Mouse (Mus musculus) kidney, adult 2 months (tissue): Measurements from ENCODE around the gene Ddost. TPM values are rescaled to one million over a fixed set of nuclear protein-coding genes. Genes with fewer than 3 reads are reported as not detected.

Experiments used
- DNase-seq: peaks from one replicate; pipeline ENCODE4 v3.0.0; 2021
- H3K27ac ChIP-seq: fragments of 200-500 bp; 2 replicates; pipeline ENCODE4 v1.5.1; 2012; ENCODE audit warnings: low read depth, low read length, control low read depth, inconsistent platforms; ENCODE audit not compliant: insufficient read depth
- H3K27me3 ChIP-seq: fragments of 200-500 bp; replicated peaks from 2 replicates; pipeline ENCODE4 v1.6.1; 2012; ENCODE audit warnings: mild to moderate bottlenecking, moderate library complexity, low read length, inconsistent platforms; ENCODE audit not compliant: control insufficient read depth, insufficient read depth
- H3K36me3 ChIP-seq: fragments of 200-500 bp; 2 replicates; pipeline ENCODE4 v1.6.1; 2012; ENCODE audit warnings: mild to moderate bottlenecking, moderate library complexity, low read length, inconsistent platforms; ENCODE audit not compliant: control insufficient read depth, insufficient read depth
- H3K4me1 ChIP-seq: fragments of 200-500 bp; 2 replicates; pipeline ENCODE4 v1.6.1; 2011; ENCODE audit warnings: low read length; ENCODE audit not compliant: control insufficient read depth, insufficient read depth
- H3K4me3 ChIP-seq: fragments of 200-500 bp; 2 replicates; pipeline ENCODE4 v1.5.1; 2011; ENCODE audit warnings: mild to moderate bottlenecking, low read depth, low read length, control low read depth; ENCODE audit not compliant: insufficient read depth
- CTCF ChIP-seq: fragments of 200-500 bp; conservative IDR thresholded peaks from 2 replicates; pipeline ENCODE4 v1.5.1; 2011; ENCODE audit warnings: low read depth, mild to moderate bottlenecking, control low read depth, low read length, moderate library complexity, mixed read lengths; ENCODE audit not compliant: insufficient read depth, insufficient read length
- POLR2A ChIP-seq: fragments of 200-500 bp; IDR thresholded peaks from one replicate; pipeline ENCODE4 v1.6.1; 2011; ENCODE audit warnings: low read depth, low read length, control low read depth
- WGBS: fragments of 180-500 bp; shearing (Covaris S2); methylation state at CpG from one replicate; pipeline ENCODE4 v1.1.7; 2018; 5-methylcytosine and 5-hydroxymethylcytosine counted together
- polyA plus RNA-seq: library from polyadenylated mRNA; depleted of rRNA; stranded (reverse); fragments of >200 nt; gene quantifications from 2 replicates; pipeline ENCODE4 v1.2.3, GENCODE M21; 2012; rRNA removed

The Ddost gene
- 157 and 169 TPM in 2 replicates for polyA plus RNA-seq

GRCm38 (mm10) chr4:138304340-138305104 lies at the start of gene Ddost:
TSS of gene Ddost (plus strand) at chr4:138304730.
- peak within 1 kb of the TSS; percentile 95 for H3K4me3 ChIP-seq
- no peaks in the 10 kb centered on the region for H3K27me3 ChIP-seq
- DNase-seq, result peak; percentile 100
- TF ChIP-seq CTCF, result no peak
- no peak for TF ChIP-seq POLR2A
- under 1% methylated on average over 64 of the region's 64 CpGs for WGBS
- H3K4me1 ChIP-seq, result peaks cover 4% of the 10 kb centered on the region
- no peak within 1 kb of the TSS for H3K27ac ChIP-seq
- H3K36me3 ChIP-seq, result no peaks in the 10 kb centered on the region

DNA sequence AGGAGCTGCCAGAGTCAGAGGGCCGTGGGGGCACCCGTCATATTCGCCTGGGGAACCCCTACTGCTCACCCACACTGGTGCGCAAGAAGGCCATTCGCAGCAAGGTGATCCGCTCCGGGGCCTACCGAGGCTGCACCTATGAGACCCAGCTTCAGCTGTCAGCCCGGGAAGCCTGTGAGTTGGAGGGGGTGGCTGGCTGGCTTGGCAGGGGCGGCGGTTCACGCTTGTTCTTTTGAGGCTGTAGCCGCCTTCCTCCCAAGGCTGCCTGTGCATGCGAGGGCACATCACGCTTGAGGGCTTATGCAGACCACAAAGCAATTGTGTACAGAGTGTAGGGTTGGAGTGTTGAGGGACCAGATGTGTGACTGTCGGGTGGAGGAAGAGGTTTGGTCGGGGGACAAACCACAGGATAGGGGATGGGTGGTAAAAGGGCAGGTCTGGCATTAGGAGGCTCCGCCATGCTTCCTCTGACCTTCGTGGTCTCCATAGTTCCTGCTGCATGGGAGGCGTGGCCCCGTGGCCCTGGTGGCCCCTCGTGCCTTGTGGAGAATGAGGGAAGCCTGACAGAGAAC lies 47.3 kb upstream of the Ddost start:
- WGBS, result 83% methylated on average over 22 of the region's 22 CpGs
- Histone ChIP-seq H3K36me3 (no peaks in the 10 kb centered on the region), H3K27me3 (no peaks in the 10 kb centered on the region), H3K27ac (no peak overlapping the region), H3K4me1 (no peaks in the 10 kb centered on the region; the same call in 1 of the 2 replicates), H3K4me3 (no peak overlapping the region)
- no peak for DNase-seq
- TF ChIP-seq CTCF (no peak), POLR2A (no peak)

GRCm38 (mm10) chr4:138258663-138259062 lies 45.9 kb upstream of the Ddost start:
- 93% methylated on average over 7 of the region's 7 CpGs for WGBS
- DNase-seq, result no peak
- TF ChIP-seq POLR2A, result no peak
- TF ChIP-seq CTCF, result no peak

DNA sequence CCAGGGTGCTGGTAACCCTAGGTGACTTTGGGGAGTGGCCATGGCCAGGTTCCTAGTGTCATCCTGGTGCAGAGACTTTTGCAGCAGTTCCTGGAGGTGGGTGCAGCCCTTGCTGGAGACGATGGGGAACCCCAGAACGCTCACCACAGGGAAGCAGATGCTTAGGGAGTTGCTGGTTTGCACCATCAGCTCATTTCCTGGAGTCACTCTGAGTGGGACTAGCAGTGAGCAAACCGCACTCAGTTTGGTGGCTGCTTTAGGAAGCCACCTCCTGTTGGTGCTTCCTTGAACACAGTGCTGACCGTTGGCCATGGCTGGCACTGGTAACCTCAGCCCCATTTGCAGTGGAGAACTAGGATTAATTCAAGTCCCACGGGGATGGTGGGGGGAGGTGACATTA lies 45.0 kb upstream of the Ddost start:
- Histone ChIP-seq H3K27me3 (no peaks in the 10 kb centered on the region), H3K4me1 (no peaks in the 10 kb centered on the region; the same call in 1 of the 2 replicates), H3K27ac (no peak overlapping the region), H3K36me3 (no peaks in the 10 kb centered on the region), H3K4me3 (no peak overlapping the region)
- no peak for DNase-seq
- WGBS, result 79% methylated on average over 5 of the region's 5 CpGs
- TF ChIP-seq CTCF, result no peak
- TF ChIP-seq POLR2A, result no peak

More at GRCm38 (mm10) chr4:138258663-138259062, 45.9 kb upstream of the Ddost start:
- no peak overlapping the region for H3K27ac ChIP-seq
- H3K27me3 ChIP-seq, result no peaks in the 10 kb centered on the region
- no peak overlapping the region for H3K4me3 ChIP-seq
- no peaks in the 10 kb centered on the region; the same call in 1 of the 2 replicates for H3K4me1 ChIP-seq
- H3K36me3 ChIP-seq, result no peaks in the 10 kb centered on the region

- WGBS, result under 1% methylated on average over 78 of the region's 78 CpGs
- H3K27ac ChIP-seq, result no peak overlapping the region
- peak; percentile 86 for DNase-seq
- H3K4me1 ChIP-seq, result no peaks in the 10 kb centered on the region; the same call in 1 of the 2 replicates
- TF ChIP-seq POLR2A (no peak), CTCF (no peak)
- peak overlapping the region; percentile 65 for H3K4me3 ChIP-seq
- H3K36me3 ChIP-seq, result no peaks in the 10 kb centered on the region
- no peaks in the 10 kb centered on the region for H3K27me3 ChIP-seq
Observed at GRCm38 (mm10) chr4:138261843-138262681, 42.5 kb upstream of the Ddost start.

DNA sequence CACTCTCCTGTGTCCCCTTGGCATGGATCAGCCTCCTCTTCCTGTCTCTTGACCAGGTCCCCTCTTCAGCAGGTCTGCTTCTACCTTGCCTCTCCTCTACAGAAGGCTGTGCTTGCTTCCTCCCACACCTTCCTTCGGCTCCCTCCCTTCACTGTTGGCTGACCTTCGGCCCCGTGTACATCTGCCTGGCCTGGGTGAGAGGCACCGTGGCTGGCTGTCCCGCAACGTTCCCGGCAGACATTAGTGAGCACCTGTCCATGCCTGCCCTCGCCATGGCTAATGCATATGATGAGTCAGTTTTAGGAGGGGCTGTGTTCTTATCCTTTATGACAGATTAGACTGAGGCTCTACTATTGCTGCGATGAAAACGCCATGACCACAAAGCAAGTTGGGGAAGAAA lies 36.7 kb upstream of the Ddost start:
- H3K27ac ChIP-seq, result no peak overlapping the region
- H3K4me3 ChIP-seq, result no peak overlapping the region
- no peaks in the 10 kb centered on the region for H3K4me1 ChIP-seq
- 63% methylated on average over 10 of the region's 10 CpGs for WGBS
- DNase-seq, result no peak
- no peaks in the 10 kb centered on the region for H3K27me3 ChIP-seq
- no peak for TF ChIP-seq CTCF
- TF ChIP-seq POLR2A, result no peak
- no peaks in the 10 kb centered on the region for H3K36me3 ChIP-seq

DNA sequence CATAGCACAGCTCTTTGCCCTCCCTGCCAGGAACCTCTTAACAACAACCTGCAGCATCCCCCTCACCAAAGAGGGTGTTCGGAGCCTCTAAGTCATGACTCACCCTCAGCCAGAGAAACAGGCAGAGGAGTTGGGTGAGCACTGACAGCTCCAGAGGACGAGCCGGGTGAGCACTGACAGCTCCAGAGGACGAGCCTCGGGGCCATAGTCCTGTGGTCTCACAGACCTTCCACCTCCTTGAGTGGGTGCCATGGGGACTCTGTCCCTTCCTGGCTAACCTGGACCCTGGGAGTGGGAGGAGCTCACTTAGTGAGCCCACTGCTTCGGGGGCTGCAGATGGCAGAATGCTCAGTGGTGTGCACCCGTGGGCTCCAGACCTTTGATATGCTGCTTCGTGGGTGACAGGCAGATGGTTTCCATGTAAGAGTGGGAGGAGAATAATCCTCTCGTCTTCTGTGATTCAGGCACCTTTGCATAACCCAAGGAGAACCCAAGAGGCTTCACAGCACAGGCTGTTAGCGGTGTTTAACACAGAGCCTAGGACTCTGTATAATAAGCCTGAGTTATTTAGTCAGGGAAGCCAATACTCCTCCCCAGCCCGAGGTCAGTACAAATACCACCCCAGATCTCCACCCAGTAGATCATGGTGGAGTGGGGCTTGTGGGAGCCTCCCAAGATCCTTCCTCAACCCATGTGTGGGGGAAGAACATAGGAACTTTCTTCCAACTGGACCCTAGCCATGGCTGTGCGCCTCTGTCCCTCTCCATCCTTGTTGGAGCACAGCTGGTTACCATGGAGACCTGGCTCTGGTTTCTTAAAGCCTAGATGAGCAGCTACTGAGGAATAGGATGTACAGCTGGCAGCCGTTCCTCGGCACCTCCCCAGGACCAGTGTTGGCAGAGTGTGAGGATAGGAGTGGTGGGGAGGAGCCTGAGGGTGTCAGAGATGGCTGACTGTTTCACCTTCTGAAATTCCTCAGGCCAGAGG lies 32.2 kb upstream of the Ddost start:
- DNase-seq, result no peak
- Histone ChIP-seq H3K27me3 (no peaks in the 10 kb centered on the region), H3K27ac (no peak overlapping the region), H3K4me1 (no peaks in the 10 kb centered on the region), H3K4me3 (no peak overlapping the region), H3K36me3 (no peaks in the 10 kb centered on the region)
- no peak for TF ChIP-seq CTCF
- no peak for TF ChIP-seq POLR2A
- 55% methylated on average over 14 of the region's 14 CpGs for WGBS
